Mouse (Mus musculus) stomach, postnatal 0 days (tissue): Measurements from ENCODE around the gene Arhgap24.

Source experiments
- CTCF ChIP-seq: IDR thresholded peaks from 2 replicates; pipeline ENCODE4 v1.5.1; 2016; ENCODE audit warnings: antibody characterized with exemption, low read depth, mild to moderate bottlenecking, moderate library complexity
- EP300 ChIP-seq: optimal IDR thresholded peaks from 2 replicates; pipeline ENCODE3; 2016; ENCODE audit warnings: antibody characterized with exemption

DNA sequence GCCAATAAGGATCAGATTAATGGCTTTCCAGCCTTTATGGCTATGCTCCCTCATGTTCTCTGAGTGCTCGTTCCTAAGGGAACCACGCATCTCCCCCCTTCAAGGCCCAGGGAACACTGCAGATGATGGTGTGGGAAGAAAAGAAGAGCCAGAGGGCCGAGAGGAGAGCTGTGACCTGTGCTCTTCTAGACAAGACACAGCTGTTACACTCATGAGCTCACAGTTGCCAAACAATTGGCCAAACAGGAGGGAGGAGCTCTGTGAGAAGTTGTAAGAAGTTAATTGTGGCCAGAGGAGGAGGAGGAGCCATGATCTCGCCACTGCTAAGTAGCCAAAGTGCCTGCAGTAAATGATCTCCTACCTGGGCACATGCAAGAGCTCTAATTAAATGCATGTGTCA lies 322.5 kb downstream of the Arhgap24 start:
- TF ChIP-seq CTCF: no peak
- TF ChIP-seq EP300: no peak
